Mouse (Mus musculus): Measurements from ENCODE around the gene Zkscan17. TPM values are rescaled to one million over a fixed set of nuclear protein-coding genes. Genes with fewer than 3 reads are reported as not detected.
A peak's percentile ranks its signal among the peaks of the same experiment; 100 is the strongest.

Gene Zkscan17
- polyA plus RNA-seq, 1 experiment = 12.4 TPM

DNA sequence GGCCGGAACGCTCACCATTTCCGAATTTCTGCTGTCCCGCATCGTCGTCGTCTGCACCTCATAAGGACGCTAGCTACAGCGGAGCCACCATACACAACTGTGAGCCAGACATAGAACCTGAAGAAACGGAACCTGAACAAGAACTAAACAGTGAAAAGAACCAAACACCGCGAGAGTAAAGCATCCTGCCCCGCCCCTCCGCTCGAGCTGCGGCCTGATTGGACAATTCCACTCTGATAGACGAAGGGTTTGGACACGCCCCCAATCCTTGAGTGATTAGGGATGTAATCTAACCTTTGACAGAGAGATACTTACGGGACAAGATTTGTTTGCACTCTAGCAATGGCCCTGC lies 54.2 kb downstream of the Zkscan17 start, which contains the start of gene Zfp867:
TSS of gene Zfp867 (minus strand) at position 149 of the 352 bp plus-strand sequence.
- Histone ChIP-seq H3K27me3 (ENCODE audit: control insufficient read depth, insufficient read depth, low read length) (no peaks in the 10 kb centered on the region), H3K27ac (ENCODE audit: insufficient read depth, low read length) (no peak within 1 kb of the TSS), H3K4me3 (replicated peaks; ENCODE audit: insufficient read depth, low read depth, low read length) (peak within 1 kb of the TSS; percentile 73), H3K4me1 (ENCODE audit: control insufficient read depth, insufficient read depth, low read length) (no peaks in the 10 kb centered on the region)
- TF ChIP-seq POLR2A (IDR thresholded peaks at IDR 0.05; ENCODE audit: borderline replicate concordance, insufficient read depth, low read length) = peak; percentile 61; the same call in 1 of the 2 replicates
- no peak for TF ChIP-seq CTCF (IDR thresholded peaks at IDR 0.05; ENCODE audit: borderline replicate concordance, insufficient read depth, low read depth, low read length)
- under 1% methylated on average over 19 of the region's 19 CpGs for WGBS
- DNase-seq = peak; percentile 88

DNA sequence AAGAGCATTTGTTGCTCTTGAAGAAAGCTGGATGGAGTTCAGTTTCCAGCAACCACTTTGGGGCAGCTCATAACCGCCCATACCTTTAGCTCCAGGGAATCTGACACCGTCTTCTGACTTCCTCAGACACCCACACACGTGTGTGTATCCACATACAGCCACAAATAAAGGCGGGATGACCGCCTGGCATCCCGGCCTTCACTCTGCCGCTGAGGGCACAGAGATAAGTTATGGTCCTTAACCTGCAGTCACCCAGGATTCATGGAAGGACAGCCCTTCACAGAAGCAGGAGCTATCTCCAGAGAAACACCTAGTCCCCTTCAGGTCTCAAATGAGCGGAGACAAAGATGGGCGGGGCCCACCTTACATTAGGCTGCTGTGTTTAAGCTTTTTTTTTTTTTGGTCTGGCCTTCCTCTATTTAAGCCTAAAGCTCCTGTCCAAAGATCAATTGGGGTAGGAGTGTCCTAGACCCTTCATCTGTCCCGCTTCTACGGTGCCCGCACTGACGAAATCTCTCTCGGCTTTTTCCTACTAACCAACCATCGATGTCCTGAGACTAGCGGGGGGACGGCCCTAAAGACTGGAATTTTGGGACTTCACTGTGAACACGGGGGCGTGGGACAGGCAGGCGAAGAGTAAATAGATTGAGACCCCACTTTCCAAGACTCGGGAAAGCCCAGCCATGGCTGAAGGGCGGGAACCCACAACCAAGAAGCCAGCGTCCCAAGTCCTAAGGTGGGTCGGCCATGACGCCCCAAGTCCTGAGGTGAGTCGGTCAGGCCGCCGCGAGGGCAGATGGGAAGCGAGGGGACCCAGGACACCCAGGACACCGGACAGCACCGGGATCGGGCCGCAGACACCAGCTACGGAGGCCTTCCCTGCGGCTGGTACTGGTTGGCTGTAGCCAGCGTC lies 54.9 kb downstream of the Zkscan17 start:
- Histone ChIP-seq H3K27me3 (ENCODE audit: control insufficient read depth, insufficient read depth, low read length) (no peaks in the 10 kb centered on the region), H3K4me3 (replicated peaks; ENCODE audit: insufficient read depth, low read depth, low read length) (peak overlapping the region; percentile 73), H3K27ac (ENCODE audit: insufficient read depth, low read length) (no peak overlapping the region), H3K4me1 (ENCODE audit: control insufficient read depth, insufficient read depth, low read length) (no peaks in the 10 kb centered on the region)
- no peak for DNase-seq
- 5% methylated on average over 37 of the region's 37 CpGs for WGBS
- TF ChIP-seq CTCF (IDR thresholded peaks at IDR 0.05; ENCODE audit: borderline replicate concordance, insufficient read depth, low read depth, low read length) (no peak), POLR2A (IDR thresholded peaks at IDR 0.05; ENCODE audit: borderline replicate concordance, insufficient read depth, low read length) (no peak)

DNA sequence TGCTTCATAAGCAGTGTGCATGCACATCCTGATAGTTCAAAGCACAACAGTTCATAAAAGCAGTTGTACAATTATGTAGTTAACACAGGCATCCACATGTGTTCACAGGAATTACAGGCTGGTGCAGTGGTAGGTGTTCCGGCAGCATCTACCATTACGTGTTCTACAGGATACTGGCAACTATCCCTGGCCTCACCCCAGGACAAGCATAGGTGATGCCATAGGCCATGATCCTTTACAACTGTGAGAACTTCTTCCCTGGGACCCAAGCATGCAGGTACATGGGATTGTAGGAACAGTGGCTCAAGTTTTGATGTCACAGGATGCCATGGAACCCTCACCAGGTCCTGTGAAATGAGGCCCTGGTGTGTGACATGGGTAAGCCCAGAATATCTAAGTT lies 66.1 kb downstream of the Zkscan17 start:
- TF ChIP-seq CTCF (IDR thresholded peaks at IDR 0.05; ENCODE audit: borderline replicate concordance, insufficient read depth, low read depth, low read length) (no peak), POLR2A (IDR thresholded peaks at IDR 0.05; ENCODE audit: borderline replicate concordance, insufficient read depth, low read length) (no peak)
- no peak overlapping the region for H3K27ac ChIP-seq (ENCODE audit: insufficient read depth, low read length)
- WGBS = 81% methylated on average over 2 of the region's 2 CpGs
- no peak for DNase-seq
- no peaks in the 10 kb centered on the region for H3K27me3 ChIP-seq (ENCODE audit: control insufficient read depth, insufficient read depth, low read length)
- H3K4me3 ChIP-seq (replicated peaks; ENCODE audit: insufficient read depth, low read depth, low read length) = no peak overlapping the region
- no peaks in the 10 kb centered on the region for H3K4me1 ChIP-seq (ENCODE audit: control insufficient read depth, insufficient read depth, low read length)

DNA sequence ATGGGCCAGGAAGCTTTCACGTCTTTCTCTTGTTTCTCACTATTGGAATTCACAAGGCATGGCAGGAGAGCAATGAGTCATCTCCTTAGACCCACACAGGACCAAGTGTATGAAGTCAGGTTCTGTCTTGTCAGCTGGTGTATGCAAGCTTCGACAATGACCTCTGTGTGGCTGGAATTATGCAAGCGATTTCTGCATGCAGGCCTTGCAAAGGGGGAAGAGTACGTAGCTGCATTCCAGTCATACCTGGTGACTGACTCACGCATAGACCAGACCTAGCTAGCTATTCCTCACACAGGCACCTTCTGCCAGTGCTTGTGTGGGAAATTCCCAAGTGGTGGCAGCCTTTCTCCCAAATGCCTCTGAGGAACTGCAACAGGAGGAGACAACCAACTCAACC lies 67.6 kb downstream of the Zkscan17 start:
- DNase-seq = no peak
- Histone ChIP-seq H3K27ac (ENCODE audit: insufficient read depth, low read length) (no peak overlapping the region), H3K27me3 (ENCODE audit: control insufficient read depth, insufficient read depth, low read length) (no peaks in the 10 kb centered on the region), H3K4me1 (ENCODE audit: control insufficient read depth, insufficient read depth, low read length) (no peaks in the 10 kb centered on the region), H3K4me3 (replicated peaks; ENCODE audit: insufficient read depth, low read depth, low read length) (no peak overlapping the region)
- WGBS = 63% methylated on average over 5 of the region's 5 CpGs
- TF ChIP-seq CTCF (IDR thresholded peaks at IDR 0.05; ENCODE audit: borderline replicate concordance, insufficient read depth, low read depth, low read length) = no peak
- no peak for TF ChIP-seq POLR2A (IDR thresholded peaks at IDR 0.05; ENCODE audit: borderline replicate concordance, insufficient read depth, low read length)

DNA sequence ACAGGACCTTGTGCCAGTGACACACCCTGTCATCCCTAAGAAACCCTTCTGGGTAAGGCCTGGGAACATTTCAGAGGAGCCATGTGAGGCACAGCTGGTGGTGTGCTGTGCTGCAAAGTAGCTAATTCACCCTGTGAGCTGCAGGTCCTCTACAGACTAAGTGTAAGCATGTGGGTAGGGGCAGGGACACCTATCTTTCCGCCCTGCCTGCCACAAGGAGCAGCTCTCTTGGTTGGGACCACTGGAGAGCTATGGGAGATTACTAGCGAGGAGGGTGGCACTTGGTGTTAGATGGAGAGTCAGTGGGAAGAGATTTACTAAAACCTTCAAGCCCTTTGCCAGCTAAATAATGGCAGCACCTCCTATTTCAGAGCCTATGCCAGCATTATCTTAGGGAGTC lies 69.7 kb downstream of the Zkscan17 start:
- H3K4me3 ChIP-seq (replicated peaks; ENCODE audit: insufficient read depth, low read depth, low read length) = no peak overlapping the region
- H3K27me3 ChIP-seq (ENCODE audit: control insufficient read depth, insufficient read depth, low read length) = no peaks in the 10 kb centered on the region
- H3K27ac ChIP-seq (ENCODE audit: insufficient read depth, low read length) = no peak overlapping the region
- DNase-seq = no peak
- TF ChIP-seq POLR2A (IDR thresholded peaks at IDR 0.05; ENCODE audit: borderline replicate concordance, insufficient read depth, low read length) (no peak), CTCF (IDR thresholded peaks at IDR 0.05; ENCODE audit: borderline replicate concordance, insufficient read depth, low read depth, low read length) (no peak)
- H3K4me1 ChIP-seq (ENCODE audit: control insufficient read depth, insufficient read depth, low read length) = no peaks in the 10 kb centered on the region
- 95% methylated on average over 2 of the region's 2 CpGs for WGBS

DNA sequence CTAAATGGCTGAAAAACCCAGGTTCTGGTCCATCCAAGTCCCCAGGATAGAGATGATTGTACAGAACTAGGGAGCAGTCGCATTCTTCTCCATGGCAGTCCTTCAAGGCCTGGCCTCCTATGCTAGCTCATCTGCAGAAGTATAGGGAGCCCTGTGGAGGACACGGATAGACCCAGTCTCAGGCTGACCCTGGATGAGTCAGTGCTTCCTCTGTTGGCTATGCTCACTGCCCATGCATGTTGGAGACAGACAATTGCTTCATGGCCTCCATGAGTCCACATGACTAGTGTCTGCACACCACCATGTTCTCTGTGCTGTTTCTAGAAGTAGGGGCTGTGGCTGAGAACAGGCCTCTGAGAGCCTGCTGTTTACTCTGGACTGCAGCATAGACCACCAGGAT lies 70.2 kb downstream of the Zkscan17 start:
- Histone ChIP-seq H3K27ac (ENCODE audit: insufficient read depth, low read length) (no peak overlapping the region), H3K4me3 (replicated peaks; ENCODE audit: insufficient read depth, low read depth, low read length) (no peak overlapping the region), H3K4me1 (ENCODE audit: control insufficient read depth, insufficient read depth, low read length) (no peaks in the 10 kb centered on the region), H3K27me3 (ENCODE audit: control insufficient read depth, insufficient read depth, low read length) (no peaks in the 10 kb centered on the region)
- no peak for DNase-seq
- TF ChIP-seq CTCF (IDR thresholded peaks at IDR 0.05; ENCODE audit: borderline replicate concordance, insufficient read depth, low read depth, low read length) (no peak), POLR2A (IDR thresholded peaks at IDR 0.05; ENCODE audit: borderline replicate concordance, insufficient read depth, low read length) (no peak)
- WGBS = 87% methylated on average over 2 of the region's 2 CpGs

DNA sequence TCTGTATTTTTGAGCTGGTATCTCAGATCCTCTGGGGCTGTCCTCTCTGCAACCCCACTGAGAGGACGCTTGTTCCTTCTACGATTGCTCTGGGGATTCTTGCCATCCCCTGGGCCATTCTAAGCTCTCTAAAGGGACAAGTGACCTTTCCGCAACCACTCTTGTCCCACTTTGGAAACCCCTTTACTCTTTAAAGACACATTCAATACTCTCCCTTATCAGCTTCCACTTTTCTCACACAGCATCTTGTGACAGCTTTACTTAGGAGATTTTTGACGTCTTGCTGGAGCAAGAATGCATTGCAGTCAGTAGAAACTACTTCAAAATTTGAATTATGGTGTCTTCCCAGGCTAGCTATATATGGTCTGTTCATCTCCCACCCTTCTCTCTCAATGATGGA lies 75.5 kb downstream of the Zkscan17 start, which contains the start of gene Snap47:
TSS of gene Snap47 (minus strand) at position 101 of the 400 bp plus-strand sequence.
- DNase-seq = no peak
- Histone ChIP-seq H3K4me1 (ENCODE audit: control insufficient read depth, insufficient read depth, low read length) (no peaks in the 10 kb centered on the region; the same call in none of the 2 replicates), H3K4me3 (replicated peaks; ENCODE audit: insufficient read depth, low read depth, low read length) (peak within 1 kb of the TSS; percentile 97), H3K27me3 (ENCODE audit: control insufficient read depth, insufficient read depth, low read length) (no peaks in the 10 kb centered on the region), H3K27ac (ENCODE audit: insufficient read depth, low read length) (peak within 1 kb of the TSS; percentile 26; the same call in 1 of the 2 replicates)
- 82% methylated on average over 4 of the region's 4 CpGs for WGBS
- TF ChIP-seq POLR2A (IDR thresholded peaks at IDR 0.05; ENCODE audit: borderline replicate concordance, insufficient read depth, low read length) (no peak), CTCF (IDR thresholded peaks at IDR 0.05; ENCODE audit: borderline replicate concordance, insufficient read depth, low read depth, low read length) (no peak)

All from cerebellum, adult 2 months (tissue).